Mouse (Mus musculus) intestine, postnatal 0 days (tissue): ENCODE results near the gene Mospd3. TPM values are rescaled to one million over a fixed set of nuclear protein-coding genes. Genes with fewer than 3 reads are reported as not detected.
"Not testable (repeated sequence)": the region's sequence is repeated elsewhere in the genome, so short reads cannot be mapped to it uniquely, and the experiment has no call there.

Experiments used
- ATAC-seq: fragments of 200-750 bp; cut with Nextera tagmentation; 2 replicates; pipeline ENCODE4 v1.8.0; 2017; ENCODE audit warnings: mild to moderate bottlenecking, moderate TSS enrichment, moderate library complexity
- H3K27ac ChIP-seq: fragments of 300-500 bp; sonication (generic); 2 replicates; pipeline ENCODE4 v1.5.1; 2014; ENCODE audit warnings: mild to moderate bottlenecking, low read depth, low read length, moderate library complexity
- H3K27me3 ChIP-seq: fragments of 300-500 bp; sonication (generic); replicated peaks from 2 replicates; pipeline ENCODE4 v1.6.1; 2014; ENCODE audit warnings: low read length, mixed read lengths; ENCODE audit not compliant: control insufficient read depth, insufficient read depth
- H3K36me3 ChIP-seq: fragments of 300-500 bp; sonication (generic); 2 replicates; pipeline ENCODE4 v1.6.1; 2014; ENCODE audit warnings: mild to moderate bottlenecking, moderate library complexity; ENCODE audit not compliant: control insufficient read depth, insufficient read depth
- H3K4me1 ChIP-seq: fragments of 300-500 bp; sonication (generic); replicated peaks from 2 replicates; pipeline ENCODE4 v1.6.1; 2014; ENCODE audit warnings: antibody characterized with exemption, low read length, mixed read lengths; ENCODE audit not compliant: control insufficient read depth, insufficient read depth
- H3K4me2 ChIP-seq: fragments of 300-500 bp; sonication (generic); replicated peaks from 2 replicates; pipeline ENCODE4 v1.6.1; 2014; ENCODE audit warnings: low read depth, mild to moderate bottlenecking, moderate library complexity
- H3K4me3 ChIP-seq: fragments of 300-500 bp; sonication (generic); 2 replicates; pipeline ENCODE4 v1.5.1; 2014; ENCODE audit warnings: low read depth, low read length
- H3K9ac ChIP-seq: fragments of 300-500 bp; sonication (generic); 2 replicates; pipeline ENCODE4 v1.6.1; 2014; ENCODE audit warnings: mild to moderate bottlenecking, low read depth, low read length
- H3K9me3 ChIP-seq: fragments of 300-500 bp; sonication (generic); 2 replicates; pipeline ENCODE4 v1.6.1; 2016; ENCODE audit warnings: mixed run types; ENCODE audit not compliant: control insufficient read depth
- CTCF ChIP-seq: sonication (generic); IDR thresholded peaks from 2 replicates; pipeline ENCODE4 v1.5.1; 2016; ENCODE audit warnings: low read depth, mild to moderate bottlenecking, control low read depth, antibody characterized with exemption, moderate library complexity
- WGBS: fragments of 180-500 bp; shearing (Covaris S2); extraction: QIAGEN DNeasy Blood & Tissue Kit; methylation state at CpG from one replicate; pipeline ENCODE4 v1.1.7; 2014; 5-methylcytosine and 5-hydroxymethylcytosine counted together
- polyA plus RNA-seq: library from polyadenylated mRNA; unstranded; fragments of >200 nt; fragmentation: Nextera tagmentation; extraction: Ambion mirVana; gene quantifications from 2 replicates; pipeline ENCODE4 v1.2.1, GENCODE M21; 2015

The Mospd3 gene
- polyA plus RNA-seq, 1 experiment from 2014 or later = 38.0 TPM

DNA sequence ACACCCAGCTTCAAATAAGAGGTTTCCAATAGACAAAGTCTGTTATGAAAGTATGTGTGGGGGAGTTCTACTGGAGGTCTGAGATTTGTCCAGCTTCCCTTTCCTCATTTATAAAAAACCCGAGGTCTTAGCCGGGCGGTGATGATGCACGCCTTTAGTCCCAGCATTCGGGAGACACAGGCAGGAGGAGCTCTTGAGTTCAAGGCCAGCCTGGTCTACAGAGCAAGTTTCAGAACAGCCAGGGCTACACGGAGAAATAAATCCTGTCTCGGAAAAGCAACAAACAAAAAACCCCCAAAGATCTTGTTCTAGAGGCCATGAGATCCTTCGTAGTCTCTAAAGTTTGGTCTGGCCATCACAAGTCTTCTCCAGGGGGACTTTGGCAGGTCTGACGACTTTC is 27.1 kb upstream of the Mospd3 start:
- 1% methylated on average over 9 of the region's 9 CpGs for WGBS
- H3K27ac ChIP-seq = peak overlapping the region; percentile 77
- H3K36me3 ChIP-seq = no peaks in the 10 kb centered on the region
- H3K27me3 ChIP-seq = no peaks in the 10 kb centered on the region
- H3K9ac ChIP-seq = peak overlapping the region; percentile 49
- H3K9me3 ChIP-seq = no peaks in the 10 kb centered on the region
- TF ChIP-seq CTCF = peak; percentile 43
- H3K4me1 ChIP-seq = peaks cover 15% of the 10 kb centered on the region
- peak overlapping the region; percentile 73 for H3K4me3 ChIP-seq
- peak overlapping the region; percentile 74 for H3K4me2 ChIP-seq
- no peak for ATAC-seq

DNA sequence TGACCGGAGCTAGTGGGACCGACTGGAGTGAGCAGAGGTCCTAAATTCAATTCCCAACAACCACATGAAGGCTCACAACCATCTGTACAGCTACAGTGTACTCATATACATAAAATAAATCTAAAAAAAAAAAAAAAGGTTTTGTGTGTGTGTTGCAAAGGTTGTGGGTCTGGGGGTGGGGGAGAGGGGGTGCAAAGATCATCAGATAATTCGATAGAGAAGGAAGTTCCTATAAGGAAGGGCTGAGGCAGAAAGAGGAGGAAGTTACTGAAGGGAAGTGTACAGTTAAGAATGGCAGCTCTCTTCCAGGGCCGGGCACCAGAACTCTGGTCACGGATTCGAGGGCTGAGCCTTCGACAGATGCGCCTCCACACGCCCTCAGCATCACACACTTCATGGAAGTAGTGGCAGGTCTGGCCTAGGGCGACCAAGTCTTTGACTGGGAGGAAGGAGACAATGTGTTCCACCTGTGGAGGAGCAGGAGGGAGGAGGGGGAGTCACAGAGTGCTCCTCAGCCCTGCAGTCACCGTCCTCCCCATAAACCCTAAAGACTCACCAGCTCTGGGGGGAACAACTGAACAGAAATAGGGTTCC is 23.2 kb upstream of the Mospd3 start:
- no peak for TF ChIP-seq CTCF
- Histone ChIP-seq H3K27ac (no peak overlapping the region), H3K9me3 (no peaks in the 10 kb centered on the region), H3K9ac (no peak overlapping the region), H3K36me3 (no peaks in the 10 kb centered on the region), H3K27me3 (no peaks in the 10 kb centered on the region), H3K4me3 (no peak overlapping the region), H3K4me2 (no peak overlapping the region), H3K4me1 (no peaks in the 10 kb centered on the region)
- ATAC-seq = no peak
- 80% methylated on average over 11 of the region's 11 CpGs for WGBS

DNA sequence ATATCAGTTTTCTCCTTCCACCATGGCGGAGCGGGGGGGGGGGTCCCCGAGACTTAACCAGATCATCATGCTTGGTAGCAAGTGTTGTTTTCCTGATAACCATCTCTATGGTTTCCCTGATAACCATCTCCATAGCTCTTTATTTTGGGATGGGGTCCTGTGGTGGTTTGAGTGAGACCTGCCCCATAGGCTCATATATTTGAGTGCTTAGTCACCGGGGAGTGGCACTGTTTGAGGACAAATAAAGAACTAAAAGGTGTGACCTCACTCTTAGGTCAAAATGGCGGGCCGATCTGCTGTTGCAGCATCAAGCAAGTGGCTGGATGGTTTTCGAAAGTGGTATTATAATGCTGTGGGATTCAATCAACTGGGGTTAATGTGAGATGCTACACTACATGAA is 14.5 kb upstream of the Mospd3 start:
- Histone ChIP-seq H3K9ac (no peak overlapping the region), H3K36me3 (no peaks in the 10 kb centered on the region), H3K4me1 (peaks cover 6% of the 10 kb centered on the region; the same call in 1 of the 2 replicates), H3K9me3 (no peaks in the 10 kb centered on the region), H3K4me2 (no peak overlapping the region), H3K27ac (no peak overlapping the region), H3K27me3 (no peaks in the 10 kb centered on the region), H3K4me3 (no peak overlapping the region)
- ATAC-seq = no peak
- 76% methylated on average over 7 of the region's 7 CpGs for WGBS
- TF ChIP-seq CTCF = no peak

DNA sequence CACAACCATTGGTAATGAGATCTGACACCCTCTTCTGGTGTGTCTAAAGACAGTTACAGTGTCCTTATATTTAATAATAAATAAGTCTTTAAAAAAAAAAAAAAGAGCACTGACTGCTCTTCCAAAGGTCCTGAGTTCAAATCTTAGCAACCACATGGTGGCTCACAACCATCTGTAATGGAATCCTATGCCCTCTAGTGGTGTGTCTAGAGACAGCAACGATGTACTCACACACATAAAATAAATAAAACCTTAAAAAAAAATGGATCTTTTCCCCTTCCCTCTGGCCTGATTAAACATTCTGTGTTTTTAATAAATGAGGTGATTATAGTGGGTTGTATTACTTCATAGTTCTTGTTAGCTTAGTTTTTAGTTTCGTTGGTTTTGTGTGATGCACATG is 14.1 kb upstream of the Mospd3 start:
- H3K4me1 ChIP-seq, H3K9ac ChIP-seq, H3K4me2 ChIP-seq, H3K36me3 ChIP-seq, H3K4me3 ChIP-seq, ATAC-seq, H3K27ac ChIP-seq, H3K9me3 ChIP-seq, H3K27me3 ChIP-seq: not testable (repeated sequence)
- TF ChIP-seq CTCF = peak; percentile 36
- WGBS = 96% methylated on average over 2 of the region's 2 CpGs

DNA sequence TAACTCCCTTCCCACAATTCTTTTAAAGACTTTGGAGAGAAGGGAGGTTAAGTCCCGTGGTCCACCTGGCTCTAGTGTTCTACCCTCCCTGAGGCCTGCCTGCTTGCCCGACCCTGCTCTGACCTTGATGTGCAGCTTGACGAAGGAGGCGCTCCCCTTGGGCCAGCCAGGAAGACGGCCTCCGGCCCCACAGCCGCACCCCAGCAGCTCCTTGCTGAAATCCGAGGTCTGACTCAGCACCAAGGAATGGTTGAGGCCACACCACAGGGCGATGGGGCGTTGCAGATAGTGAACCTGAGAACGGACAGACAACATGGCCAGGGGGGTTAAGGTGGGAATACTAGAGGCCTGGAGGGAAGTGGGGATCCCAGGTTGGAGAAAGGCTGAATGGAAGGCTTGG is 12.7 kb upstream of the Mospd3 start, which contains the start of gene Pcolce:
Gene Pcolce (minus strand): TSS at position 235 of the 400 bp plus-strand sequence.
- H3K4me2 ChIP-seq = no peak within 1 kb of the TSS; the same call in 1 of the 2 replicates
- peak within 1 kb of the TSS; percentile 11; the same call in 1 of the 2 replicates for H3K9ac ChIP-seq
- no peaks in the 10 kb centered on the region for H3K27me3 ChIP-seq
- no peaks in the 10 kb centered on the region for H3K36me3 ChIP-seq
- peak; percentile 86 for ATAC-seq
- 22% methylated on average over 11 of the region's 11 CpGs for WGBS
- H3K4me3 ChIP-seq = no peak within 1 kb of the TSS
- H3K27ac ChIP-seq = peak within 1 kb of the TSS; percentile 57; the same call in 1 of the 2 replicates
- TF ChIP-seq CTCF = no peak
- H3K4me1 ChIP-seq = peaks cover 10% of the 10 kb centered on the region; the same call in 1 of the 2 replicates
- no peaks in the 10 kb centered on the region for H3K9me3 ChIP-seq

DNA sequence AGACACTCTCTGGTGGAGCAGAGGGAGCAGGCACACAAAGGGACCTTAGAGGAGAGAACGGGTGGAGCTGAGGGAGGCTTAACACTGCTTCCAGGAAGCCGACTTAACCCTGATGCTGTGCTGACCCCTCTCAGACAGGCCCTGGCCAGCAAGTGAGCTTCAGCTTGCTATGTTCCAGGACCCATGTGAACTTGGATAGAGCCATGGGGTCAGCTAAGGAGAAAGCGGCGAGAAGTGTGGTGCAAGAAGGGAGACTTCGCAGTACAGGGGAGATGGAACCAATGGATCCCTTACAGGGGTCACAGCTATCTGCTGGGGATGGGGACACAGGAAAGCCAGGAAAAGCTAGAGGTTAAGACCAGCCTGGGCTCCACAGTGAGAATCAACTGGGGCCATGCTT is 12.2 kb upstream of the Mospd3 start:
- no peak overlapping the region for H3K4me3 ChIP-seq
- H3K36me3 ChIP-seq = no peaks in the 10 kb centered on the region
- no peaks in the 10 kb centered on the region for H3K27me3 ChIP-seq
- no peak for TF ChIP-seq CTCF
- no peak overlapping the region for H3K4me2 ChIP-seq
- H3K27ac ChIP-seq = 0 out of 2 replicates have a peak overlapping the region, but pooled peaks have one; percentile 57
- H3K9ac ChIP-seq = peak overlapping the region; percentile 11; the same call in 1 of the 2 replicates
- H3K4me1 ChIP-seq = peaks cover 10% of the 10 kb centered on the region; the same call in 1 of the 2 replicates
- H3K9me3 ChIP-seq = no peaks in the 10 kb centered on the region
- WGBS = 69% methylated on average over 5 of the region's 5 CpGs
- 0 out of 2 replicates have a peak, but pooled peaks have one; percentile 2 for ATAC-seq
